Comparison of ENCODE assay signal across 12 mouse cellular contexts in the genomic region with DNA sequence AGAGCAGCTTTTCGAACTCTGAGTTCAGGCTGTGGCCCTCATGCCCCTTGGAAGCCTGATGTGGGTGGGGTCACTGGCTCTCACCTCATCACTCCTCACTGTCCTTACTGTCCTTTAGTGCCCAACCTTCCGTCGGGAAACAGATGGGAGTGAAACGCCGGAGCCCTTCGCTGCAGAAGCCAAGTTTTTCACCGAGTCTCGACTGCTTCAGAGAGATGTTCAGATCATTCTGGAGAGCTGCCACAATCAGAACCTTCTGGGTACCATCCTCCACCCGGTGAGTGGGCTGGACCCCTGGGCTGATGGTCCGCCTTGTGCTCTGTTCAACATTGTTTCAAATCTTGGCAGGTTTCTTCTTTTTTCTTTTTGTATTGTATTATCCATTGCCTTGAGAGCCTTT.
"Had no signal": no experiment of that assay in that cellular context is flagged by ENCODE, and none has a peak within 500 bp of the region (broad histone marks: within the 10 kb centered on the region; RNA-seq: fewer than 3 reads in every experiment).

No protein-coding gene starts in this region.

- DNase-seq: cerebellum, adult 8-10 months; cerebellum, adult 9-10 months; embryo, embryonic 11 days; forebrain, postnatal 0 days; gastrocnemius, adult 2 months; gastrocnemius, postnatal 10 days; gastrocnemius, postnatal 14 days; gastrocnemius, postnatal 25 days; gastrocnemius, postnatal 36 days; heart, adult 11 months; heart, adult 18-20 months; heart, adult 2 months had no signal
